Mouse (Mus musculus): ENCODE data around the gene Acvr1b.

GRCm38 (mm10) chr15:101171272-101171671, 2.6 kb upstream of the Acvr1b start:
- TF ChIP-seq POLR2AphosphoS5 (IDR thresholded peaks at IDR 0.05; ENCODE audit: insufficient replicate concordance, low read depth, low read length): no peak
- no peak for TF ChIP-seq CTCF (IDR thresholded peaks at IDR 0.05; ENCODE audit: low read depth, low read length)
- TF ChIP-seq TAL1 (conservative IDR thresholded peaks at IDR 0.05; ENCODE audit: low read depth, low read length): no peak
